Mouse (Mus musculus) CD4-positive, CD25-positive, alpha-beta regulatory T cell, adult 4 months (primary cell): ENCODE measurements around the gene Cnpy1. TPM values are rescaled to one million over a fixed set of nuclear protein-coding genes. Genes with fewer than 3 reads are reported as not detected.

Experiments used
- ATAC-seq: one replicate; pipeline ENCODE4 v1.8.0; 2017
- polyA plus RNA-seq, 2 experiments: library from polyadenylated mRNA; unstranded; fragments of 100-300 nt; shearing (Covaris generic); gene quantifications; one replicate each; pipeline ENCODE4 v1.2.1; 2017

Gene Cnpy1
- polyA plus RNA-seq, 2 experiments from 2014 or later, result not detected

- ATAC-seq, result no peak
Observed at GRCm38 (mm10) chr5:28179237-28179790, 66.3 kb downstream of the Cnpy1 start.

DNA sequence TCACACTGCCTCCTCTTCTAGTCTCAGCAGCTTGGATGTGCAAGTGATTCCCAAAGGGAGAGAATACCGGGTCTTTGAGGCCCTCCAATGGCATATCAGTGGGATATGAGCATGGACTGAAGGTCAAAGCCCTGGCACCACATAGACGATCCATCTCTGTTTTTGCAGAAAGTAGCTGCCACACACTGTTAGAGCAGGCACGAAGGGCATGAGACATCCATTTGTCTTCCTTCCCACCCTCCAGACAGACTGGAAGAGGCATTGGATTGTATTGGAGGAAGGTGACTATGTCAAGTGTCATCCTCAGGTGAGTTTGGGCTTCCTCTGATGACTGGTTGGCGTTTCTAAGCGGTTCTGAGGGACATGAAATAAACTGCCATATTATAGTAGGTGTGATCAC lies 67.3 kb downstream of the Cnpy1 start:
- ATAC-seq, result no peak

- ATAC-seq, result no peak
Observed at GRCm38 (mm10) chr5:28176585-28176984, 69.0 kb downstream of the Cnpy1 start.

GRCm38 (mm10) chr5:28176023-28176422 lies 69.6 kb downstream of the Cnpy1 start:
- ATAC-seq, result no peak

DNA sequence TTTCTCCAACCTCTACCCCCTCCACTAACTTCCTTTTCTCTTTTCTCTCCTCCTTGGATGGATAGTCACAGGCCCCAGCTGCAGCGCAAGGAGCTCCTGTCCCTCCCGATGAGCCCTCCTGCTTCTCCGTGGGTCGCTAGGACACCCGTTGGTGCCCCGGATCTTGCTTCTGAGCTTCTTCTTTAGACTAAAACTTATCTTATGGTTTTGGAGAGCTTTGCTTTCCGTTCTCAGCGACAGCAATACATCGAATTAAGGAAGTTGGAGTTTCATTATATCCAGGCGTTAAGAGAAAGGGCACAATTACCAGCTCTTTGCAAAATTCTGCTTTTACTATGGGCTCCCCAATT lies 70.1 kb downstream of the Cnpy1 start:
- ATAC-seq, result no peak

- no peak for ATAC-seq
Observed at GRCm38 (mm10) chr5:28174876-28175569, 70.6 kb downstream of the Cnpy1 start.

GRCm38 (mm10) chr5:28174086-28174485 lies 71.5 kb downstream of the Cnpy1 start:
- no peak for ATAC-seq

DNA sequence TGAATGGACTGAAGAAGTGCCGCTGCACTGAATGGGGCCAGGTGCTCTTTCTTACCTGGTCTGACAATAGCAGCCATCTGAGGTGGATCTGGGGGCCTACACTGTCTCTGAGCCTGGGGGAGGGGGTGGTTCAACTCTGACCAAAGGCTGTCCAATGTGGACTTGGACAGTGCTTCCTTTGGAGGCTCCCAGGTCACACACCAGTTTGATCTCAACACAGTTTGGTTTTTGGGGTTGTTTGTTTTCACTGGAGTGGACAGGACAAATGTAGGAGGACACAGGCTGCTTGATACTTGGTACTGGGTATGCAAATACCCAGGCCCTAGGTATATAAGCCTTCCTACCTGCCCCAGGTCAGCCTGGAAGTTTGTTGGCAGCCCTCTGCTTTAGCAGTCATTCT lies 71.9 kb downstream of the Cnpy1 start:
- no peak for ATAC-seq

- no peak for ATAC-seq
Observed at GRCm38 (mm10) chr5:28172921-28173670, 72.5 kb downstream of the Cnpy1 start.

GRCm38 (mm10) chr5:28172261-28172920 lies 73.2 kb downstream of the Cnpy1 start:
- ATAC-seq, result no peak

DNA sequence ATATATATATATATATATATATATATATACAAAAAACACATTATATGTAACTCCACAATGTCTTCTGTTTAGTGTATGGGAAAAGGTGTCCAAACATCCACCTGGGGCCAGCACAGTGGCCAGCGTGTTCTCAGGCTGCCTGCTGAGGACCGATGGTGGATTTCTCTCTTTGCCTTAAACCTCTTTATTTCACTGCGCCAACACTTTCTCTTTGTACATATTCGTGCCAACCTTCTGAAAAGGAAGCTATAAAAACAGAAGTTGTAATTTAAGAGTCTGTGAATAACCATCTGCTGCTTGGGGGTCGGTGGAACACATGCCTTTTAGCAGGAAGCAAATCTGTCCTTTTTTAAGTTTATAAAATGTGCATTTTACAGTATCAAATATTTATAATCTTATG lies 73.9 kb downstream of the Cnpy1 start:
- ATAC-seq, result no peak

DNA sequence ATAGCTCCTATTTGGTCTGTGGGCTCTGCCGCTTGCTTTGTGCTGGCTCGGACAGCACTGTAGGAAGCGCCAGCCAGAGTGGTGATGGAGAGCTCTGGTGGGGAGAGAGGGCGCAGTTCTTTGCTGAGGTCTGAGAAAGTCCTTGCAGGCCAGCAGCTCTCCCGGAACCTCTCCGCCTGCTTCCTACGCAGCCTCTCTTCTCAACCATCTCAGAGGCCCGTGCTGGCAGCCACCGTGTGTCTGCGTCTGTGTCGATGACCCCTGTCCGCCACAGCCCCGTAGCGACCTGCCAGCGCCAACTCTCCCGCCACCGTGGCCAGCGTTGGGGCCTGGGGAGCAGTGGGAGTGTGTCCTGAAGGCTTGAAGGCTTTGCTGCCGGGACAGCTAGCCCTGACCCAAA lies 74.7 kb downstream of the Cnpy1 start:
- ATAC-seq, result no peak

- no peak for ATAC-seq
Observed at GRCm38 (mm10) chr5:28170081-28170480, 75.5 kb downstream of the Cnpy1 start.

DNA sequence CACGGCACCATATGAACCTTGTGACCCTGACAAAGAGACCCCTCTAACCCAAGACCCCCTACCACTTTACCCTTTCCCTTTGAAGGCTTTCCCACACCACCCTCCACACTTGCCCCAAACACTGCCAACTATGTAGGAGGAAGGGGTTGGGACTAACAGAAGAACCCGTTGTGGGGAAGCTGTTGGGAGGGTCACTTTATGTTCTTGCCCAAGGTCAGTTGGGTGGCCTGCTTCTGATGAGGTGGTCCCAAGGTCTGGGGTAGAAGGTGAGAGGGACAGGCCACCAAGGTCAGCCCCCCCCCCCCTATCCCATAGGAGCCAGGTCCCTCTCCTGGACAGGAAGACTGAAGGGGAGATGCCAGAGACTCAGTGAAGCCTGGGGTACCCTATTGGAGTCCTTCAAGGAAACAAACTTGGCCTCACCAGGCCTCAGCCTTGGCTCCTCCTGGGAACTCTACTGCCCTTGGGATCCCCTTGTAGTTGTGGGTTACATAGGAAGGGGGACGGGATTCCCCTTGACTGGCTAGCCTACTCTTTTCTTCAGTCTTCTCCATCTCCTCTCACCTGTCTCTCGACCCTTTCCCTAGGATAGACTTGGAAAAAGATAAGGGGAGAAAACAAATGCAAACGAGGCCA lies 76.3 kb downstream of the Cnpy1 start:
- ATAC-seq, result no peak

- no peak for ATAC-seq
Observed at GRCm38 (mm10) chr5:28168253-28169165, 77.1 kb downstream of the Cnpy1 start.

DNA sequence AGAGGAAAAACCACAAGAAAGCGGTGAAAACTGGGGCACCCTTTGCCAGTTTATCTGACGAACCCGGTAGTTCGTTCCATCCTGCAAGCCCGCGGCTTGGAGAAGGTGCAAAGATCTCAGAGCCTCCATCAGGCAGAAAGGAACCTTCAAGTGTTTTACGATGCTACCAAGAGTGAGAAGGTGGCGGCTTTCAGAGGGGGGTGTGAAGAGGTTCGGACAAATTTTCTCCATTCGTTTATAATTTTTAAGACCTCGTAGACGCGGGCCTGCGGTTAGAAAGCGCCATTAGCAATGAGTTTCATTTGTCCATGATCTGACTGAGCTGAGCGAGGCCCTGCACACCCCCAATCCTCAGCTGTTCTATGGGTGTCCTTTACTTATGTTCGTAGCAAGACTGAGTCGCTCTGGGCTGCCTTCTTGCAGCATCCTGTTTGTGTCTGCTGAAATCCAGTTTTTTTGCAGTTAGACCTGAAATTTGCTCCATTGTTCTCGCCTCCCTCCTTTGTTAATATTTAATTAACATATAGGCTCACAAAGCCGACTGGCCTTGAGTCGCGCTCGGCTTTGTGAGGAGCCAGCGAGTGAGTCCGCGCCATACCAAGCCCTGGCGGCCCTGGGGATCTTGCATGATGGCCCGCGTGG lies 77.9 kb downstream of the Cnpy1 start:
- no peak for ATAC-seq

DNA sequence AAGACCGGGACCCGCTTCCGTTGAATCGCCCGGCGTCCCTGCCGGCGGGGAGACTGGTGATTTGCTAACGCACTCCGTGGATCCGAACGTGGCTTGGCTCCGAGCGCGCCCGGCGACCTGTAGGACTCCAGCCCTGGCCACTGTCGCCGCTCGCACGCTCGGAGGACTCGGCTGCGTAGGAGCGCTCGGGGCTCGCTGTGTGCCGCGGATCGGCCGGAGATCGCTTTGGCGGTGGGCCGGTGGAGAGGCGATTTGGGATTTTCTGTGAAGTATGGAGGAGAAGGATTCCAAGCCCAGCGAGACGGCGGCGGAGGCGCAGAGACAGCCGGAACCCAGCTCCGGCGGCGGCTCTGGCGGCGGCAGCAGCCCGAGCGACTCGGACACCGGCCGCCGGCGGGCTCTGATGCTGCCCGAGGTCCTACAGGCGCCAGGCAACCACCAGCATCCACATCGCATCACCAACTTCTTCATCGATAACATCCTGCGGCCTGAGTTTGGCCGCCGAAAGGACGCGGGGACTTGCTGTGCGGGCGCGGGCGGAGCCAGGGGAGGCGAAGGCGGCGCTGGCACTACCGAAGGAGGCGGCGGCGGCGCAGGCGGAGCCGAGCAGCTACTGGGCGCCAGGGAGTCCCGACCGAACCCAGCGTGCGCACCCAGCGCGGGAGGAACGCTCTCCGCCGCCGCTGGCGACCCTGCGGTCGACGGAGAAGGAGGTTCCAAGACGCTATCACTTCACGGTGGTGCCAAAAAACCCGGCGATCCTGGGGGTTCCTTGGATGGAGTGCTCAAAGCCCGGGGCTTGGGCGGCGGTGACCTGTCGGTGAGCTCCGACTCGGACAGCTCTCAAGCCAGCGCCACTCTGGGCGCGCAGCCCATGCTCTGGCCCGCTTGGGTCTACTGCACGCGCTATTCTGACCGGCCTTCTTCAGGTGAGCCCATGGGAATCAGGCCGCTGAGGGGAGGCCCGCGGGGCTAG lies 79.1 kb downstream of the Cnpy1 start:
- no peak for ATAC-seq

DNA sequence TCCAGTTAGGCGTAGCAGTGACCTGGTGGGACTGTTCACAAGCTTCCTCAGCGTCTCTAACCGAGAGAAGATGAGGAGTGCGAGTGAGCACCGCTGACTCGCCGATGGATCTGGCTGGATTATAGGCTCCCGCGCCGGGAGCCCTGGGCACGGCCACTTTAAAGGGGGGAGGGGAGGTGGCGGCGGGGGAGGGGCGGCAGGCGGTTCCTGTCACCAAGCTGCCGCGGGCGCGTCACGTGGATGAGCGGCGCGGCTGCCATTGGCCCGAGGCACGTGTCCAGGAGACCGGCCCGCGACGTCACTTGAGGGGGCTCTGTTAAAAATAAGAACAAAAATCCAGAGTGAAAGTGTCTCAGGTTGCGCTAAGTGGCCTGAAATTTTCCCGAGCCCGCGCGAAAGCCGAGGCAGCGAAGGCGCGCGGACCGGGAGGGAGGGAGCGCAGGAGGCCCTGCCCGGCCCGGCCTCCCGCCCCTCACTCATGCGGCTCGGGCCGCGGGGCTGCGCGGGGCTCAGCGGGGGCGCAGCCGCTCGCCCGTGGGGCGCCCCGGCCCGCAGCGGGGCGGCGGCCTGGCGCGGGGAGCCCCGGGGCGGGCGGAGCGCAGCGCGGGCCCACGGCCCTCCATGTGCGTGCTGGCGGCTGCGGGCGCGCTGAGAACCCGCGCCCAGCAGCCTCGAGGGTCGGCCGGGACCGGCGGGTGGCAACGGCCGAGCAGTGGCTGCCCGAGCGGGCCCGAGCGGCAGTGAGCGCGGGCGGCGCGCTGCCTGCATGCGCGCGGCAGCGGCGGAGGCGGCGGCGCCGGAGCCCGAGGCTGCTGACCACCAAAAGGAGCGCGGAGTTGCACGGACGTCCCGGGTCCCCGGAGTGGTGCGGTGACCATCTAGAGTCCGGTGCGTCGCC lies 80.0 kb downstream of the Cnpy1 start, which contains the start of gene En2:
Gene En2 (plus strand): TSS at position 337 of the 898 bp plus-strand sequence.
- ATAC-seq, result no peak

GRCm38 (mm10) chr5:28163926-28164325 lies 81.7 kb downstream of the Cnpy1 start:
- ATAC-seq, result no peak
